Mouse (Mus musculus): Measurements from ENCODE around the gene Cbr4.

The Cbr4 gene

DNA sequence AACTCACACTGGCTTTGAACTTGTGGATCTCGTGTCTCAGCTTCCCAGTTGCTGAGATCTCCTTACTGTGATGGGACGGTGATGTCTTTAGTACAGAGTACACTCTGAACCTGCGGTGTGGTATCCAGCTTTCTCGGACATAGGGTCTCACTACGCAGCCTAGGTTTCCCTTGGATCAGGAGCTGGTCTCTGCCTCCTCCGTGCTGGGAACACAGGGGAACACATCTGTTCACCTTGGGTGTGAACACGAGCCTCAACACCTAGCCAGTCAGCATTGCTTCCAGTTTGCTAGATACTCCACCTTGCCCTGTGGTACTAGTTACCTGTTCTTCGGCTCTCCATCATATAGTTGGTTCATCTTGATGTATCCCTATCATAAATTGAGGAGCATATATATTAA, 1.1 kb downstream of the Cbr4 start:
- DNase-seq (ENCODE audit: low read depth, low spot score): no peak

DNA sequence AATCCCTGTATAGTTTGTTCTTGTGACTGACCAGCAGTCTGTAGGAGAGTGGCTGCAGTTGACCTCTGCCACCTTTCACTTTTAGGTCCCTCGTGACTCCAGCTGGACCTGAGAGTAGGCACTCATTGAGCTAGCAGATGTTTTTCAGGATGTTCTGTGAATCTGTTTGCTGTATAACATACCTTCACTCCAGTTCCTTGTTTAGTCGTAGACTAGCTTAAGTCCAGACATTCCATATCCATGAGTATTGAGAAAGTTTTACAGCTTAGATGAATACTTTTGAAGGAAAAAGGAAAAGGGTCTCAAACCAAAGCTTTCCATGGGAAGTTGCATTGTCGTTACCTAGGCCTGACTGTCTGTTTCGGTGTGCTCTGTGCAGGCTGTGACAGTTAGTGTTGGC, 9.6 kb downstream of the Cbr4 start:
- DNase-seq (ENCODE audit: low read depth, low spot score): no peak

DNA sequence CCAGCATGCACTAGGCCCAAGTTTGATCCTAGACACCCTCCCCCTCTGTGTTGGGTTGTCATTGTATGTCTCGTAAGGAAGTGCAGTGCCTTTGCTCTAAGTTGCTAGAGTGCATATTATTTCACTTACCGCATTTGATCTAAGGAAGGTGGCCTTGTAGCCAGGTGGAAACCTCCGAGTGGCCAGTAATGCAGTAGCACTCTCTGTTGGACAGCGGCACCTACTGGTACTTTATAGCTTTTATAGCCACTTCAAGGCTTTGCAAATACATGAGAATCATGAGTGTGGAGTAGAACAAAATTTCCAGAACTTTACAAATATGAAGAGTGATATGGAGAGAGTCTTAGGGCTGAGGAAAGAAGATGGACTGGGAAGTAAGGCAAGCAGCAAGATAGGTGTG, 11.5 kb downstream of the Cbr4 start:
- DNase-seq (ENCODE audit: low read depth, low spot score): no peak

DNA sequence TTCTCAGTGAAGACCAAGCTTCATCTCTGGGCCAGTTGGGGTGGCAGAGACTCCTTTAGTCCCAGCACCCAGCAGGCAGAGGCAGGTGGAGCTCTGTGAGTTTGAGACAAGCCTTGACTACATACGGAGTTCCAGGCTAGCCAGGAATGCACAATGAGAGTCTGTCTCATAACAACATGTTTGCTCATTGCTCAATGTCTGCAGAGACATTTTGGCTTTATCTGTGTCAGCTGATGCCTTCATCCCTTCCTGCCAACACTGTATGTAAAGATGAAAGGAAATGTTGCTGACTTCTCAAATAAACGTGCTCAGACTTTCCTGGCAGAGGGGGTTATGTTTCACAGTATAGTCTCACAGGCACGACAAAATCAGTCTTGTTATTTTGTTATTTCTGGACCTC, 13.4 kb downstream of the Cbr4 start:
- DNase-seq (ENCODE audit: low read depth, low spot score): no peak

DNA sequence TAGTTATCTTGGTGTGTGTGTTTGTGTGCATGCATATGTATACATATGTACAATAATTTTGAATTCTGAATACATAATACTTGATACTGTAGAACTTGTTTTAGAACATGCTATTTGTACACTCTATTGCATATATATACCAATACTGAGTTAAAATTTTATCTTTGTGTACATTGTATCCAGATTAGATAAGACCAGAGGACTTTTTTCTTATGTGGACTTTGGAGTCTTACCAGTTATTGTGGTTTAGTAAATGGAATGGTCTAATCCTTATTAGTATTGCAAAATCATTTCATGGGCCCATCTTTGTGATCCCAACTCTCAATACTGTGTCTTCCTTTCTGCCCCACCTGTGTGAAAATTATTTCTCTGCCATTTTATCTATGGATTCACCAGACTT, 14.7 kb downstream of the Cbr4 start:
- DNase-seq (ENCODE audit: low read depth, low spot score): no peak

DNA sequence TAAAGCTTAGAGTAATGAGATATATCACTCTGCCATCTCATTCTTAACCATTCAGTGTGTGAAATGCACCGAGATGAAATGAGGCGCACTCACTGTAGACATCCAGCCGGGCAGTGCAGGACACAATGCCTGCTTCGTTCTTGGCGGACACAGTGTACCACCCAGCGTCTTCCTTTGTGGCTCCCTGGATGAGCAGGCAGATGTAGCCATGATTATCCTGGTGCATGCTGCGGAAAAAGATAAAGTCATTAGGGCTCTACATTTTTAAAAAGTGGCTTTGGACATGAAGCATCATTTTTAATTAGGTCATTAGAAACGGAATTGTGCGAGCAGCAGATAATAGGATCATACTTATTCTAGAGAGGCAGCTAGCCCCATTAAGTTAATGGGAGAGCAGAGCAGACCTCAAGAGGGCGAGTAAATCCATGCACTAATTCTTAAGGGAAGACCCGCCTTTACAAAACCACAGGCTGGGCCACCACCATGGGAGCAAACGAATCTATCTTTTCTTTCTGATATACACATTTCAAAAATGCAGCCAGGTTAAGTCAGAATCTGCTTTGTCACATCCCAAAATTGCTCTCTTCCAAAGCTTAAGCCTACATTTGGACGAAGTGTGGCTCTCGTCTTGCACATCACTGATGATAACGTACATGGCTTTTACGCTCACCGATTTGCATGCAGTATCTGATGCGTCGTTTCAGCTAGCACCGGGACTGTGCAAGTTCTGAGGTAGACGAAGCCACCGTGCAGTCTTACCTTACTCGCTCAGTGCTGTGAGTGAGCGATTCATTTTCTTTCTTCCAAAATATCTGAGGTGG, 27.8 kb downstream of the Cbr4 start:
- DNase-seq (ENCODE audit: low read depth, low spot score): no peak

DNA sequence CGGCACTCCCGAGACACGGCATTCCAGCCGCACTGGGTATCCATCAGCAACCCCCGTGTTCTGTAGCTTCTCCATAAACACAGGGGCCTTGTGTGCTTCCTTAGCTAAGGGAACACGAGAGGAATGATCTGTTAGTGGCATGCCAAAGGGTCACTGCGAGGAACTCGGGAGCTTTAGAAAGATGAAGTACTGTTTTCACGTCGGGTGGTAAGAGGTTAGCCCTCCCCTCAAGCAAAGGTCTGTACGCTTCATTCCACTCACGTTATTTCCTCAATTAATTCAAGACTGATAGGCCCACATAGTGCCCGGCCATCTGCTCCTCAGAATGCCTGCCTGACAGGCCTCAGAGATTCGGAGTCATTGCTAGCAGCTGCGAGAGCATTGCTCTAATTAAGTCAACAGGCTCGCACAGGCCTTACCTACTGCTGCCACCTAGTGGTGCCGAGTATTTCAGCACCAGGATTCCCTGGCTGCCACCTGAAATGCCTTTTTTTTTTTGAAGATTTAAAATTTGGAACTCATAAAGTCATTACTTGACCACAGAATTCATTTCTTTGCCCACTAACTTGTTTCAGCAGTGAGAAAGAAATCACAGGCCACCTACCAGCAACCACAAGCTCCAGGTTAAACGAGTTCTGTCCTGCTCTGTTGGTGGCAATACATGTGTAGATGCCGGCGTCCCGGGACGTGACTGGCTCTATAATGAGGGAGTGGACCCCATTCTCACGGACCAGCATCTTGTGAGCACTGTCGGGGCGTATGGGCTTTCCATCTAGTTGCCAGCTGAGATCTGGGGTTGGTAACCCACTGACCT, 28.6 kb downstream of the Cbr4 start:
- DNase-seq (ENCODE audit: low read depth, low spot score): no peak

DNA sequence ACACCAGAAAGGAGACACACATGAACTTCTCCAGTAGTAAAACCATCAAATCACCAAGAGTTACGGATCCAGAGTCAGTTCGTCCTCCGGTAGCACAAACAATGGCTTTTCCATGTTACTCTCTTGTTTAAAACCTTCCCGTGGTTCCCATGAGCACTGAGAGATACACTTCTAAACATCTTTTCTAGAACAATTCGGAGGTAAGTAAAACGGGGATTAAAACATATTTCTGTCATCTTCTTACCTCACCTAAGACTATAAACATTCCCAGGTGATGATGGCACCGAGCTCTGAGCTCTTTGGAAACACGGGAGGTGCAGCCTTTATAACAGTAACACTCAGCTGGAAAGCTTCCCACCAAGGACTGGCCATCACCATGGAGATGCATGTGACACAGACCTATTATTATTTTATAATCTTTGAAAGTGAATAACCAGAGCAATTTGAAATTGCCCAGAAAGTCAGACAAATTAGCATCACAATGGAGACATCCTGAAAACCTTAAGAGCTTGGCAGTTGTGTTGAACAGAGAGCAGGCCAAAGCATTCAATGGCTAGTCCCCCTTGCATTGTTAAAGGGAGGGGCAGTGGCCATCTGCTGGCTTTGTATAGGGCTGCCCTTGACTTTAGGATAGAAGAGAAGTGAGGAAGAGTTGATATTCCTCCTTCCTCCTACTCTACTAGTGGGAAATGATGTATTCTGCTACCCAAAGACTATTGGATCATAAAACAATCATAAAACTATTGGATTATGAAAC, 29.4 kb downstream of the Cbr4 start:
- DNase-seq (ENCODE audit: low read depth, low spot score): no peak

DNA sequence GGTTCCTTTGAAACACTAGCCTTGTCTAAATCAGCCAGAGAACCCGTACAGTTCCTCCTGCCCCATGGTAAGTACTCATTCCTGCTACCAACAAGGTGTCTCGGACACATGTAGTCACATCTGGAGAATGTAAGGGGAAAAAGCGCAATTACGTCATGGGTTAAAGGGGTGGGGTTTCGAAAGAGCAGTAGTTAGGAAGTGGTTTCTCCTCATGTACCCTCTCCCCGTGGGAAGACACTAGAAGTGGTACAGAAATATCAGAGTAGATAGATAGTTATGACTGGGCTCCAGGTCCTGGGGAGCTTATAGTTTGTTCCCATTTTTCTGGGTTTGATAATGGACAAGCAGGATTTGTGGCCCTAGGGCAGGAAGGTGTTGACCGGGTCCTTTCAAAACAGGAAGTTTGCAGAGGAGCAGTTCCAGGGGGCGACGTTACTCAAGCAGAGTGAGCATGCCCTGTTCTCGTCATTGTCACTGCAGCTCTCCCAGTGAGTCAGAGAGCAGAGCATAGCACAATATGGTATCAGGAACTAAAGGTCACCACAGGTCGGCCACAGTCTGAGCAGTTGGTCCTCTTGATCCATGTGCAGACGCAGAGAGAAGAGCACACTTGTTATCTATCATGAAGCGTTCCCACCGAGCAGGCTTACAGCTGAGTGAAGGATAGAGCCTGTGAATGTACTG, 30.1 kb downstream of the Cbr4 start:
- no peak for DNase-seq (ENCODE audit: low read depth, low spot score)

DNA sequence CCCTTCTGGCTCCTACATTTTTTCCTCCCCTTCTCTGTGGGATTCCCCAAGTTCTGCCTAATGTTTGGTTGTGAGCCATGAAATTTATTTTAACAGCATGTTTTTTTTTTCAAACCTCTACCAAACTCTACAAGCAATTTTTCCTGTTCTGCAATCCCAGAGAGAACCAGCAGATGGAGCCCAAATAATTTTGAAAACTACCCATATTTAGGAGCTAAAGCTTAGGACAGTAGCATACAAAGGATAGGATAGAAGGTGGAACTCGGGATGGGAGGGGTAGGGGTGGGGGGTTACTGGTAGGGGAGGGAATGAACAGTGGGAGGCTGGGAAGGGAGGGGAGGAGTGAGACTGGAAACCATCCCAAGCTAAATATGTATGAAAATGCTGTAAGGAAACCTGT, 34.6 kb downstream of the Cbr4 start:
- DNase-seq (ENCODE audit: low read depth, low spot score): no peak

DNA sequence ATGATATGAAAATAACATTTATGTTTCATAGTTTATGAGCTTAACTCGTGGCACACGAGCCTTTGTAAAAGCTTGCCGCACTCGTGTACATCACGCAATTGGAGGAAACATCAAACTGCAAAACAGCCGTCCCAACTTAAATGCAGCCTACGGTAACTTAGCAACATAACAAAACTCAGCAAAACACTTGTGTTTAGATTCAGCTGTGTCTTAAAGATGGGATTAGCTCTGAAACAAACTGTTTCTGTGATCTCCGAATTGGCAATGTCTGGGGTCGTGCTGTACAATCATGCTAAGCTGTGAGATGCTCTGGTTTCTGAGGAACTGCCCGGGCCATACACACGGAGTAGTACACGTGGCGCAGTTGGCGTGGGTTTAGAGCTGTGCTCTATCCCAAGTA, 39.5 kb downstream of the Cbr4 start:
- no peak for DNase-seq (ENCODE audit: low read depth, low spot score)

DNA sequence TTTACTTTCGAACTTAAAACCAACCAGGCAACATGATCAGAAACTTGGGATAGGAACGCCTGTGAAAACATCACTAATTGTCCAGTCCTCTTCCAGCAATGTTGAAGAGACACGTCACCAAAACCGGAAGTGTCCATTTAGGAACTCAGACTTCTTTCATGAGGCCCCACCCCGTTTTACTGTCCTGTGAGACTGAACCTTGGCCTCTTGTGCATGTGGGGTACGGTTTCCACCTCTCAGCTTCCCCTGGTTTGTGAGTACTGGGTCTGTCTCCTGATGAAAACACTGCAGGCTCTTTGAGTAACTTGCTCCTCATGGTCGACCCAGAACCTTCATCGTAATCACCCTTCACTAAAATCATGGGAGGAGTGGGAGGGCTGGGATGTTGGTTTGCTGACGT, 40.7 kb downstream of the Cbr4 start:
- no peak for DNase-seq (ENCODE audit: low read depth, low spot score)

DNA sequence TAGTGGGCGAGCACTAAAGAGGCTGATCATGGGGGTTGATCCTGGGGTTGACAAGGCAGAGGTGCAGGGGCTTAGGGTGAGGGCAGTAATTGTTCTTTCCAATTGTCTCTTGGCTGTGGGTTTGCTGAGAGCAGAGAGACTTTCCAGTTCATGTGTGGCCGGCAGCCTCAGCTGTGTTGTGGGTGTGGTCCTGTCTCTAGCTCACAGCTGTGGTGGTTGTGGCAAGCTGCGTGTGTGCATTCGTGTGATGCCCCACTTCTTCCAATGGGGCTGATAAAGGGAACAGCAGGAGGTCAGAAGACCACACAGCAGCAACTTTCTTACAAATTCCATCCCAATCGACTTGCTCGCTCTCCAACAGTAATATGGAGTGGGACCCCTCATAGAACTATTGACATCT, 41.1 kb downstream of the Cbr4 start:
- no peak for DNase-seq (ENCODE audit: low read depth, low spot score)

DNA sequence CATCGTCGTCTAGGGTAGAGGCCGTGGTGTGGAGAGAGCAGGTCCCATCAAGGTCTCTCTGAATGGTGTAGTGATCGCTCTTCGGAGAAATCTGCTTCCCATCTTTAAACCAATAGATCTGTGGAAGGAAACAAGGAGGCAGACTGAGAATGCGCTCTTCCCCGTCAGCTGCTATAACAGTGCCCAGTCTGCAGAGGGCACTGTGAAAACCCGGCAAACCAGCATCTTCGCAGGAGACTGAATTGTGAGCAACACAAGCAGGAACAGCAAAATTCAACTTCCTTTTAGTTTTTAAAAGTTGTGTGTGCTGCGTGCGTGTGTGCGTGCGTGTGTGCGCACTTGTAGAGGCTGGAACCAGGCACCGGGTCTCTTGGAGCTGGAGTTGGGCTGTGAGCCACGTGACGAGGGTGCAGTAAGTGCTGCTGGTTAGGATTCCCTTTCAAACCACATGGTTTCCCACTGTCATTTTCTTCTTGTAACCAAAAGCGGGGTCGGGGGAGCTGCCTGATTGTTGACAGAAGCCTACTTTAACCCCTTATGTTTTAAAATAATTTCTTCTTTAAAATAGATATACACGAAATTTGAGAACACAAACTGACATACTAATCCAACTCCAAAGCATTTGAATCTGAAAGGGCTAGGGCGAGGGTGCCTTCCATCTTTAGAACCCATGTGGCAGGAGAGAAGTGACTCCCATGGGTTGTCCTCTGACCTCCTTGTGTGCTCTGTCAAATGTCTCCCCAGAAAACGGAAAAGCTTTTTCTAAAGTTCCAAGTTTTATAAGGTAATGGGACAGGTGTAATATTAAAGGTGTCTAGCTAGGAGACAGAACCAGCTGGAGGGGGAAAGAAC, 44.6 kb downstream of the Cbr4 start:
- no peak for DNase-seq (ENCODE audit: low read depth, low spot score)

DNA sequence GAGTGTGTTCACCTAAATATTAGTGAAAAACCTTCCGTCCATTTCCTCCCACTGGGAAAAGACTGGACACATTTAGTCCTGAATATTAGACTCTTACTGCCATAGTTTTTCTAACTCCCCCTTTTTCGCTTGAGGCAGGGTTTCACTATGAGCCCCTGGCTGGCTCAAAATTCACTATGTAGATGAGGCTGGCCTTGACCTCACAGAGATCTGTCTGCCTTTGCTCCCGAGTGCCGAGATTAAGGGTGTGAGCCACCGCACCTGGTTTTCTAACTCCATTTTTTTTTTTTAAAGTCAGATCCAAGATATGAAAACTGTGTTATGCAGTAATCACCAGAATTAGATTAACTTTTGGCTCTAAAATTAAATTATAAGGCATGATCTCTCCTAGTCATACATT, 45.3 kb downstream of the Cbr4 start:
- no peak for DNase-seq (ENCODE audit: low read depth, low spot score)

DNA sequence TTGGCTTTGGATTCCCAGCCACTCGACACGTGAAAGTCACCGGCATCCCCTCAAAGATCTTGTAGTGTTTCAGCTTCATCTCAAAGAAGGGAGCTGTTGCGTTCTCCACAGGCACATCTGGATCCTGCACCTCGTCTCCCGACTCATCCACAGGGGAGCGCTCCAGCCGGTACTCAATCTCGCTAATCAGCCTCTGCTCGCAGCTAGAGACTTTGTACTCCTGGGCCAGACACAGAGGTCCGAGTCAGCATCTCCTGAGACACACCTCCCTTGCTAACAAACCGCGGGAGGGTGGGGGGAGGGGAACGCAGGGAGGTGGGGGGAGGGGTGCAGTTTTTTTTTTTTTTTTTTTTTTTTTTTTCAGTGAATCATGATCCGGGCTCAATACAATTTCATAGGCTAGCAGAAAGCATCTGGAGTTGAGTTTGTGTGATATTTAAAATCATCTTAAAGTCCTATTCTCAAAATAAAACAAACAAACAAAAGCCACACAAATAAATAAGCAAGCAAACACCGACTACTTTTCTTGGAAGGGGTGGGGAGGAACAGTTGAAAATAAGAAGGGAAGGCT, 45.9 kb downstream of the Cbr4 start:
- DNase-seq (ENCODE audit: low read depth, low spot score): no peak

DNA sequence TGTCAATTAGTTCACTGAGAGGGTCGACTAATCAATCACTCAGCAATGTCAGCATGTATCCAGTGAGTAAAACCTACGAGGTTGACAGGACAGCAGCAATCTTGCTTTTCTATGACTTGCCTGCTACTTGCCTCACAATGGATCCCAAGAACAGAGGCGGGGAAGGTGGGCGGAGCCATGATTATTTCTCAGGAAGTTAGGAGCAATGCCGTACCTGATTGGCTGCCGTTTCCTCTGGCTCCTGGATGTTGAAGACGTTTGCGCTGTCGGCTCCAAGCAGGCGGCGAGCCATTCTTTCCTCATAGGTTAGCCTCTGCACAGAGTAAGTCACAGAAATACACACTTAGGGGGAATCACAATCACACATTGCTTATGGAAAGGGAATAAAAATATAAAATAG, 47.9 kb downstream of the Cbr4 start:
- DNase-seq (ENCODE audit: low read depth, low spot score): no peak

DNA sequence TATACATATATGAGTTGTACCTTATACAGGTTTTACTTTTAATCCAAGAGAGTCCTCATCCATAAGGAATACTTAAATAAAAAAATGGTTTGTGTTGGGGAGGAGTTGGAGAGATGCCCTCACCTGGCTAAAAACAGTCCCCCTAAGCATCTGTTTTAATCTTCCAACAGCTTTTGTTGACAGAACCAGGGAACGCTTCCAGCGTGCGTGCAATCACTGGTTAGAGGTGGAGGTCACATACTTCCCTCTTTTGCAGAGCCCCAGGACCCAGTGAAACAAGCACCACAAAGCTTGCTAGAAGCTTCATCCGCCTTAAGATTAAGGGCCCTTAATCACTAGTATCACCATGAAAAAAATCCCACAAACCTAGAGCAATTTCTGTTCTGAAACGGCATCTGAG, 49.9 kb downstream of the Cbr4 start:
- no peak for DNase-seq (ENCODE audit: low read depth, low spot score)

DNA sequence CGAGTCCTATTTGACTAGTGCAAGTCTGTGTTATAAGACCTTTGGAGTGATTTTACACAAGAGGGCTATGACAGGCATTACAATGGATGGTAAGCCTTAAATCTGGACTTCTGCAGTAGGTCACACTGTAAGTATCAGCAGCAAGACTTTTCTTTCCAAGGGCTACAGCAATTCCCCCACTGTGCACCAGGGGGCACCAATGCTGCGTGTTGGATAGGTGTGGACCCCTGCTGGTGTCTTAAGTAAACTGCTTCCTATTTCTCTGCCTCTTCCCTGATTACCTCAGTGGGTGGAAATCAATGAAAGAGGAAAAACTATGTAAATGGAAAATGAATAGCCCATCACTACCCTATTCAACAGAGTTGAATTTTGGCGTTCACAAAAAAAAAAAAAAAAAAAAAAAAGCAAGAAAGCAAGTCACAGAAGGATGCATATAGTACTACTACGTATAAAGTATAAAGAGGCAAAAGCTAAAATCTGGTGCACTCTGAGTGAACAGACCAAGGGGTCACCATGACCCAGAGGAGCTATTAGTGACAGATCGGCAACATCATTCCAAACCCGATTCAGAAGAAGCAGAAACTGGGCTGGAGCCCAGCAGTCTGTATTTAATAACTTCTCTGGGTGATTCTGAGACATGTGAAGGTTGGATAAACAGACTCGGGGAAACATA, 52.4 kb downstream of the Cbr4 start:
- DNase-seq (ENCODE audit: low read depth, low spot score): peak; percentile 36

DNA sequence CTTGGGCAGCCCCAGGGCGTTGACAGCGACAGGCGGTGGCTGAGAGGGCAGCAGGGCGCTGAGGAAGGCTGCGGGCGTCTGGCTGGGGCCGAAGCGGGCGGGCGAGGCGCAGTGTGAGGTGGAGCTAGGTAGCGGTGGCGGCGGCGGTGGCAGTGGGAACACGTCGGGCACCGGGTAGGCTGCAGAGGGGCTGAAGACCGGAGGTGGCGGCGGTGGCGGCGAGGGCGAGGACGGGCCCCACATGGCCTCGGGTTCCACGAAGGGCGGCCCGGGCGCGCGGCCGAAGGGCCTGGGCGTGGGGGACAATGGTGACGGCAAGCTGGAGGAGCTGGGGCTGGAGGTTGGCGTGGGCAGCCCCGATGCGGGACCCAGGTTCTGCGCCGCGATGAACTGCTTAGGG, 62.1 kb downstream of the Cbr4 start:
- DNase-seq (ENCODE audit: low read depth, low spot score): no peak

All from c-Kit-negative CD71-positive TER-119-positive erythroid progenitor cells, embryonic 14.5 days (primary cell).